Mouse (Mus musculus) thymus, adult 2 months (tissue): ENCODE measurements around the gene Fus.

Source experiments
- CTCF ChIP-seq: fragments of 200-500 bp; IDR thresholded peaks from 2 replicates; pipeline ENCODE4 v1.5.1; 2012; ENCODE audit warnings: mild to moderate bottlenecking, control low read depth, low read length, moderate library complexity, borderline replicate concordance; ENCODE audit not compliant: control insufficient read depth, poor library complexity, insufficient read depth; ENCODE audit errors: extremely low read depth
- POLR2A ChIP-seq: fragments of 200-500 bp; IDR thresholded peaks from 2 replicates; pipeline ENCODE4 v1.6.1; 2012; ENCODE audit warnings: mild to moderate bottlenecking, low read length, control low read depth, moderate library complexity; ENCODE audit not compliant: control insufficient read depth, poor library complexity, insufficient read depth; ENCODE audit errors: extremely low read depth

GRCm38 (mm10) chr7:128023565-128023964 lies 56.3 kb downstream of the Fus start:
- TF ChIP-seq CTCF: no peak
- TF ChIP-seq POLR2A: no peak
